Mouse (Mus musculus): ENCODE data around the gene Tmem222.

GRCm38 (mm10) chr4:133233285-133233976 lies 44.2 kb downstream of the Tmem222 start:
- TF ChIP-seq MAX (IDR thresholded peaks at IDR 0.05), result no peak
- no peak for TF ChIP-seq MYOG (IDR thresholded peaks at IDR 0.05; ENCODE audit: control insufficient read depth, extremely low read depth, insufficient read length)
